Mouse (Mus musculus) heart, postnatal 14 days (tissue): ENCODE results near the gene Slc9c1. TPM values are rescaled to one million over a fixed set of nuclear protein-coding genes. Genes with fewer than 3 reads are reported as not detected.
"Not testable (repeated sequence)": the region's sequence is repeated elsewhere in the genome, so short reads cannot be mapped to it uniquely, and the experiment has no call there.

Experiments used
- DNase-seq, 2 experiments: peaks; one replicate each; pipeline ENCODE4 v3.0.0; 2021 to 2022
- intact Hi-C: fragments of 180-260 bp; cut with DNase I; formaldehyde crosslinking; loops from one replicate; pipeline ENCODE4 v1.15.1; 2025
- long read RNA-seq, 2 experiments: library from polyadenylated mRNA; stranded (forward); transcript quantifications; one replicate each; pipeline ENCODE4 v2.0.0; 2021
- total RNA-seq, 2 experiments: library from RNA; stranded (reverse); gene quantifications; 2 replicates each; pipeline ENCODE4 v1.2.3; 2021

Slc9c1 gene
- total RNA-seq = not detected
- long read RNA-seq, experiment 1, partial matches to known transcripts = 0 of 1 reads
- long read RNA-seq, experiment 1, other reads (novel, unspliced or antisense) = 1 of 1 reads
- long read RNA-seq, experiment 2 = 0 reads

DNA sequence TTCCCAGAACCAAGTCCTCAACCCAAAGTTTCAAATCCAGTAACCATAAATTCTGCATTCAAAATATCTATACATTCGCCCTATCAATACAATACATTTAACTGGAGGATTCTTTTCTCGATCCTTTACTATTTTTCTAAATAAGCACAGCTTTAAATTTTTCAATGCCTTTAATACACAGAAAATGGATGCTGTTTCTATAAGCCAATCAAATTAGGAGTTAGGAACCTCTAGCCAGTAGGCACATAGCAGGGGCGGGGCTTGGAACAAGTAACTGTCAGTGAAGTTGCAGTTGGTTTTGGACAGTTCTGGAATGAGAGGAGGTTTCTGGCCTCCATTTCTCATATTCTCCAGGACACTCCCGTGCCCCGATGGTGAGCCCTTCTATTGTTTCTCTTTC, at the start of gene Slc9c1:
Gene Slc9c1, plus strand, starts transcription at position 301 of the 400 bp plus-strand sequence.
- DNase-seq = no peak
- intact Hi-C loops = no loop called here

DNA sequence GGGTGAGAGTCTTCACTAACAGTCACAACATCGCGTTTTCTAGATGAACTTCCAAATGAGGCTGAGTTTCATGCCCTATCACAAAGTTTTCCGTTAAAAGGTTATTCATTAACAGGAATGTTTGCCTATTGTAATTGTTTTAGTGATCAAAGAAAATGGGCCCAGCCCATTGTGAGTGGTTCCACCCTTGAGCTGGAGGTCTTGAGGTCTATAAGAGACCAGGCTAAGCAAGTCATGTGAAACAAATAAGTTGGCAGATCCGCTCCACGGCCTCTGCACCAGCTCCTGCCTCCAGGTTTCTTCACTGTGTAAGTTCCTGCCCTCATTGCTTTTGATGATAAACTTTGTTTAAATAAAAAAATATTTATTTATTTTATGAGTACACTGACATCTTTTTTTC, 42.2 kb upstream of the Slc9c1 start, which contains the start of gene Gm609:
Gene Gm609, minus strand, starts transcription at position 43 of the 400 bp plus-strand sequence.
- DNase-seq = no peak
- intact Hi-C loops = no loop called here

DNA sequence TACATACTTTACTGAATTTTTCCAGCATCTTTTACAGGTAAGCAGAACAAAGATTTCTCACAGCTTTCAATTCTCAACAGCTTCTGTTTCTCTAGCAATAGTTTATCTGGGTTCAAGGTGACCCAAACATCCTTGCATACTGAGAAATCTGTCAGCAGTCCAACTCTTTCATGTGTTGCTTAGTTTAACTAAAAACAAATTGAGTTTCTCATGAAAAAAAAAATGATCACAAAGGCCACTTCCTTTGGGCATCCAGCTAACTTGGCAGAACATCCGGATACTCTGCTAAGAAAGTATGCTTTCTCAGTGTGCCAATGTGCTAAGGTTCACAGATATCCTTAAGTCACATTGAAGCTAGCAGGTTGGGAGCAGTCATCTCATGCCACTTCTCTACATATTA, 39.8 kb upstream of the Slc9c1 start:
- no peak for DNase-seq
- intact Hi-C loops = no loop called here

DNA sequence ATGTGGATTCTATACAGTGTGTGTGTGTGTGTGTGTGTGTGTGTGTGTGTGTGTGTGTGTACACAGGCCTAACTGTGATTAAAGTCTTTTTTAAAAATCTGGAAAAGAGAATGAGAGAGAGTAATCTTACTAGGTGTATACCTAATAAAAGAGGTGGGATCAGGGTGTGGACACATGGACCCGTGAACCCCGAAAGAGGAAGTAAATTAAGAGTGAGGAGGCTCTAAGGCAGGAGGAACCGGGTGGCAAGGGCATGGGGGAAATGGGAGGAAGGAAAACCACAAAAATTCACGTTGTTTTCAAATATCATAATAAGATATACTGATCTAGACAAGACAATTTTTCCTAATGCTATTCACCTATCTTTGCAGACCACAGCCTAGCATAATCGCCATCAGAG, 9.6 kb upstream of the Slc9c1 start:
- no peak for DNase-seq
- intact Hi-C loops = no loop called here

DNA sequence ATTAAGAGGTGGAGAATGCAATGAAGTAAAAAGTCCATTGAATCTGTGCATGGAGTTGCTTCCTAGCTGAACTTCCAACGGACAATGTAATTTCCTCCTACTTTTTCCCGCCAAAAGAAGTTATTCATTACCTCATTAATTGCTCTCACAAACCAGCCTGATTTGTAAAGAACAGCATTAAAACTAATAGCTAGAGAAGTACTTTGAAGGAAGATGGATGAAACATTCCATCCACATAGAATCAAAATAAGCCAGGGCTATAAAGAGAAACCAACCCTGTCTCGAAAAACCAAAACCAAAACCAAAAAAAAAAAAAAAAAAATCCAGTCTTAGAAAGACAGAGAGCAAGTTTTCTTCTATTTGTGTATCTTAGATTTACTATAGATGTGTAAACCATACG, 3.2 kb upstream of the Slc9c1 start, which contains the start of gene Gm17783:
Gene Gm17783, minus strand, starts transcription at position 101 of the 400 bp plus-strand sequence.
- DNase-seq = no peak
- intact Hi-C loops = no loop called here

DNA sequence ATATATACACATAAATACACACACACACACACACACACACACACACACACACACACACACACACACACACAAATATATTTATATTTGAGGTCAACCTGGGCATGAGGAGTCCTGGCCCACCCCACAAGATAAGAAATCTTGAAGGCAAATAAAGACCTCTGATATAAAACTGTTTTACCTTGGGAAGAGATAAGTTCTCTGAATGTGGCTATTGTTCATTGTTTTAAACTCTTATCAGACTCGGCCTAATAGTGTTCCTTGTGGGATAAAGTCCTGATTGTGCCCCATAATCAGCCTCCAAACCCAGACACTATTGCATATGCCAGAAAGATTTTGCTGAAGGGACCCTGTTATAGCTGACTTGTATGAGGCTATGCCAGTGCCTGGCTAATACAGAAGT, 3.2 kb downstream of the Slc9c1 start:
- intact Hi-C loops, DNase-seq: not testable (repeated sequence)

DNA sequence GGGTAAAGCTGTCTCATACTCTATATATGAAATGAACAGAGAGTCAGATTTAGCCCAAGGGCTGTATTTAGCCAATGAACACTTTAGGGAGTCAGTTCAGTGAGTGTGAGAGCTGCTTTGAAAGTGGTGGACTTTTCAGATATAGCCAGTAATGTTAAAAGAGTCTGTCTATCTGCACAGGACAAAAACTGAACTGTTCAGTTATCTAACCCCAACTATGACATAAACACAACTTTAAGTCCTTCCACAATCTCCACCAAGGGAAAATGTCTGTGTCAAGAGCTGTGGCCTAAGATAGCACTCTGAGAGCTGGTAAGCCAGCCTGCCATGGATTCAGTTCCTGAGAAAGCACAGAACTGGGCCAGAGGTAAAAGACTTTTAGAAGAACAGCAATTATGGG, 7.0 kb downstream of the Slc9c1 start:
- intact Hi-C loops = no loop called here

DNA sequence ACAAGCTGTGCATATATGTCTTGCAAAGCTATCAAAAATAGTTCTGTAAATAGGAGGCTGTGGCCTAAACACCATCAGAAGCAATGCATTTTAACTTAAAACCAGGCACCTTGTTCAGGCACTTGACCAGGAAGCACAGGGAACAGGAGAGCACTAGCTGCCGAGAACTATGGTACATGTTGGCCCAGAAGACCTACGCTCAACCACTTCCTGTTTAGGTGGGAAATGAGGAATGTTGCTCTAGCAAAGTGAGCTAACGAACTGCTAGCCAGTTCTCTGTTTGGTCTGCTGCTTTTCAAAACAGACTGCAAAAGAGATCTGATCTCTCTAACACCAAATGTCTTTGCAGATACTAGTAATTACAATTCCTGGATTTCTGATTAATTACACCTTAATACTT, 9.2 kb downstream of the Slc9c1 start:
- DNase-seq = no peak
- intact Hi-C loops = no loop called here

More for the DNA sequence above, 7.0 kb downstream of the Slc9c1 start:
- DNase-seq = no peak

DNA sequence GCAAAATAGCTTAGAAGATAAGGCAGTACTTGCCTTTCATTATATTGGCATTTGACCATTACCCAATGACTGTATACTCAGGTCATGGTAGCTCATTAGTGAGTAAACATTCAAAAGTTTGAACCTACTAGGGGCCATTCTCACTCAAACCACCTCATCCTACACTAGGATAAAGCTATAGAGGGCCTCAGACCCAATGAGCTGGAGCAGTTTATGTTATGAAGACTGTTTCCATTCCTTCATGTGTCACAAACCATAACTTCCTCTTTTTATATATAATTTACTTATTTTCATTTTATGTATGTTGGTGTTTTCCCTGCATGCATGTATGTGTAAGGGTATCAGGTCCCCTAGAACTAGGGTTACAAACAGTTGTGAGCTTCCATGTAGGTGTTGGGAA, 12.9 kb downstream of the Slc9c1 start:
- no peak for DNase-seq

DNA sequence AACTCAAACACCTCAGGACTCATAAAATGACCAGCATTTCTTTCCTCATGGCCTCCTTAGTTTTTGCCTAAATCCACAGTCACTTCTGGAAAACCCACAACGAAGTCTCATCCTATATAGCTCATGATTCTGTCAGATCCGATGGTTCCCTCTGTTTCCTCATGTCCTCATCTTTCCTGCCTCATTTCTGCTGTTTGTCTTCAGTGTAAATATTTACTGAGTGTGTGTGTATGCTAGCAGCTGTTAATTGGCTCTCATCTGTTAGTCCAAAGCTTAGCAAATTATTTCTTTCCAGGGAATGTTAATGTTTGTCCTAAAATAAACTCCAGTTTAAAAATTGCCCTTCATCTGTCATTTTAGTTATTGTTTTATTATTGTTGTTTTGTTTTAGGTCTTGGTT, 16.5 kb downstream of the Slc9c1 start:
- intact Hi-C loops = no loop called here

More for the DNA sequence above, 12.9 kb downstream of the Slc9c1 start:
- intact Hi-C loops = no loop called here

DNA sequence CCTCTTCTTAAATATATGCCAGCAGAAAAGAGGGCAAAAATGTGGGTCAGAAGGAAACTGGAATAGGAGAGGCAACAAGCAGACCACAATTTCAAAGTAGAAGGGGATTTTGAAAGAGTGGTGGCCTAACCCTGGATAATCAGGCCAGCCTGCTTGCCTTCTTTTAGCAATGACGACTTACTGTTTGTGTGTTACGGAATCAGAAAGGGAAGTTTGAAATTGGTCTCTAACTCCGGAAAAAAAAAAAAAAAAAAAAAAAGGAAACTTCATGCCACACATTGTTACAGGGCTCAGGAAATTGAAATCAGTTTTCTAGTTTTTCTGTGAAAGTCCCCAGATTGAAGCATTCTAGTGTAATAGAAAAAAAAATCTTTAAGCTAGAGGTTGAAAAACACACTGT, 26.6 kb downstream of the Slc9c1 start:
- intact Hi-C loops = no loop called here
- DNase-seq = no peak

More for the DNA sequence above, 16.5 kb downstream of the Slc9c1 start:
- DNase-seq = no peak

DNA sequence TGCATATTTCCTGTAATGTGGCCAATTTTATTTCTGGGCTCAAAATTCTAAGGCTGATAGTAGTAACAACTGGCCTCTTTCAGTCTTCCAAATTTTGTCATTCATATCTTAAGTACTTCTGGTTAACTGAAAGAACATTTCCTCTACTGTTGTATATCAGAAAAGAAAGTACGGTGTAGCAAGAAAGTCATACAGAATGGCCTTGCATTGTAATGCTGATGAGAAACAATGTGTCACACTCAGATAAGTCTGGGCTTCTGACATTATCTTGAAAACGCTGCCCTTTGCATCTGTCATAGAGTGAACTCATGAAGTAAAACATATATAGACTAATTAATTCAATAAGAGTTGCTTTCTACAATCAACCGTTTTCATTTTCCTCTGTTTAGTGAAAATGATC, 37.2 kb downstream of the Slc9c1 start:
- intact Hi-C loops = no loop called here
- DNase-seq = no peak

DNA sequence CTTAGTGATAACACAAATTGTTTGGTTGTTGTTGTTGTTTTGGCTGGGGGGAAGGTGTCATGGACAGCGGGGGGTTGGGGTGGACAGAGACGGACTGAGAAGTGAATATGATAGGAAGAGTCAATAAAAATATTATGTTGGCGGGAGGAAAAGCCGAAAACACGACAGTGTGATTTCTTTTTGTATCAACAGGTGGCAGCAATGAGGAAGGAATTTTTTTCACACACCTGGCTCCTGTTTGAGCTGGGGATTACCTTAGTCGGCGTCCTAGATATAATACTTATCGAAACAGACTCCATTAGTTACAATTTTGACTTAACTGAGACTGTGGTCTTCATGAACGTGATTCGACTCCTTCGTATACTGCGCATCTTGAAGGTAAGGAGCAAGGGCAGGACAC, 44.8 kb downstream of the Slc9c1 start:
- intact Hi-C loops = loop anchor here (5.0 kb wide), 1 partner anchor 47 kb away; no protein-coding TSS in a partner anchor

DNA sequence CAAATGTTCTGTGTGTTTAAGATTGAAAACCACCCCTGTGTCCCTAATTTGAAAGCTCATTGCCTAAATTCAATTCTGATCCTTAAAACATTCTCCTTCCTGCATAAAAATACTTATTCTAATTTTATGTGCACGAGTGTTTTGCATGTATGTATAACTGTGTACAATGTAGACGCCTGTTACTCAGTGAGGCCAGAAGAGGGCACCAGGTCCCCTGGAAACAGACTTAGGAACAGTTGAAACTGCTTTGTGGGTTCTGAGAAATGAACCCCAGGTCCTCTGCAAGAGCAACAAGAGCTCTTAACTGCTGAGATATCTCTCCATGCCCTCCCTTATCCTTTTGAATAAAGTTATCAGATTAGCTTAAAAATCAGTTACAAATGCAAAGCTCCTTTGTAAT, 47.4 kb downstream of the Slc9c1 start:
- DNase-seq = peak; percentile 3 to 6
- intact Hi-C loops = loop anchor here (5.0 kb wide), 1 partner anchor 45 kb away; no protein-coding TSS in a partner anchor

More for the DNA sequence above, 44.8 kb downstream of the Slc9c1 start:
- DNase-seq = no peak

DNA sequence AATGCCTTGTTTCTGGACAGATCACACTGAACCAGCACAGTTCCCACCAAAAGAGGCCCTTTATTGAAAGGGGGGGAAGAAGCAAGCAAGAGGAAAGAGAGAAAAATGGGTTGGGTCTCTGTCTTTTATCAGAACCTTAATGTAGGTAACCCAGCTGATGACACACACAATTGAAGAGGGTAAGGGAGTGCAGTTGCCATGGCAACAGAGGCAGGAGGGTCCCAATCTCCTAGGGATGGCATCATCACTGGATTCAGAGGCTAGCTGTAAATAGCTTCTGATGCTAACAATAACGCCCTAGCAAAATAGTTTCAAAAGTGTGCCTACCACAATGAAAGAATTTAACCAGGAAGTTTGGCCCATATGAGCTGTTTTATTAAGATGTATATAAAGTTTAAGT, 58.5 kb downstream of the Slc9c1 start:
- intact Hi-C loops = no loop called here
- DNase-seq = no peak

DNA sequence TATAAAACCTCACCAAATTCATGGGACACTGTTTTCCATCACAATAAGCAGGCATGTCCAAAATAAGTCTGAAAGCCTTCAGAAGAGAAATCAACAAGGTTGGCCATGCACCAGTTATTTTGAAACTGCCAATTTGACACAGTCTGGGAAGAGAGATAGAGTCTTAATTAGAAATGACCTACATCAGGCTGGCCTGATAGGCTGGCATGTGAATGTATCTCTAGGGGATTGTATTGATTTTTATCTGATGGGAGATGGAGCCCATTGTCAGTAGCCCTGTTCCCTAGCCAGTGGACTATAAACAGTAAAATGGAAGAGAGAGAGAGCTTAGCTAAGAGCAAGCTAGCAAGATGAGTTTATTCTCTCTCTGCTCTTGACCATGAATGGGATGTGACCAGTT, 60.4 kb downstream of the Slc9c1 start:
- intact Hi-C loops = no loop called here
- no peak for DNase-seq

DNA sequence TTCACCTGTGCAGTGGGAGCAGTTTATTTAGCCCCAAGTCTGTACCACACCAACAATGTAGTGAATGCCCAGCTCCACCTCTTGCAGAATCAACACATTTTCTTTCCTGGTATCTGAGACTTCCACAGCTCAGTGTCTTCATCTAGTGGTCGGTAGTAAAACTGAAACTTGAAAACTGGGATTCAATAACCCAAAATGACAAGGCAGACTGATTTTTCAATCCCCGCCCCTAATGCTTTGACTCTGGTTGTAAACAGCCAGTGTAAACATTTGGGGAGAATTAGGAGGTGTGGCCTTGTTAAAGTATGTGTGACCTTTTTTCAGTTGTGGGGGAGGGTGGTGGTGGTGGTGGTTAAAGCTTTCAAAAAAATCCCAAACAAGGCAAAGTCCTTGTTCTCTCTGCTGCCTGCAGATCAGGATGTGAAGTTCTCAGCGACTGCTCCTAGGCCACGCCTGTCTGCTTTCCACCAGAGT, 73.4 kb downstream of the Slc9c1 start:
- intact Hi-C loops = loop anchor here (5.0 kb wide), 1 partner anchor 411 kb away; no protein-coding TSS in a partner anchor
- DNase-seq = peak in 1 of 2 experiments; percentile 14

DNA sequence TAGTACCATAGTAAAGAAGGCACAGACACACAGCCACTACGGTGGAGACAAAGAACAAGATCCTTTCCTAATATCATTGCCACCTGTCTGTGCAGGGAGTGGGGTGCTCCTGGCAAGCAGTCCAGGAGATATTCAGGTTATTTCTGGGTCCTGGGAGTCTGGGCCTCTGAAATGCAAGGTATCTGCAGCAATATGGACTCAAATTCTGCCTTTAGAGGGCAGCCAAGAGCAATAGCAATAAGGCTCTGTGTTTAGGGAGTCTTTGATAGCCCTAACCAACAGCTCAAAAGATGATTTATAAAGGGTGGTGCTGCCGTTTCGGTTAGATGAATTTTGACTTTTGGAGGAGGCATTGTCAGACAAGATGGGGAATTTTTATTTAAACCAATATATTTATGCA, 74.2 kb downstream of the Slc9c1 start:
- intact Hi-C loops = loop anchor here (5.0 kb wide), 1 partner anchor 412 kb away; no protein-coding TSS in a partner anchor
- DNase-seq = peak in 1 of 2 experiments; percentile 26

DNA sequence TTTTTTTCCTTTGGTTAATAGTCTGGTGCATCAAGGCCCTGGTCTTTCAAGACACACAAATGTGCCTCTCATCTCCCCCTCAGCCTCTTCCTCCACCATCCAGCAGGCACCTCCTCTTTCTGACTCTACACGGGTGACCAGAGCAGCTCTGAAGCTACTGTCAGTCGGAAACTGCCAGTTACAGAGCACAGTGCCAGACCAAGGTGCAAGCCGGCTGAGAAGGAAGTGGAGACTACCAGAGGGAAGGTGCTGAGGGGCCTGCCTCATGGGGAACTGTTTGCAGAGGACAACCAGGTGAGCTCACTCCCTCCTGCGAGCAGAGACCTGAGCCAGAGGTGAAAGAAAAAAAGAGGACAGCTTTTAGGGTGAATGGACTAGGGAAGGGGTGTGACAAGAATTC, 75.2 kb downstream of the Slc9c1 start, which contains the start of gene Gcsam:
Gene Gcsam, plus strand, starts transcription at position 114 of the 400 bp plus-strand sequence.
- DNase-seq = no peak
- intact Hi-C loops = no loop called here

DNA sequence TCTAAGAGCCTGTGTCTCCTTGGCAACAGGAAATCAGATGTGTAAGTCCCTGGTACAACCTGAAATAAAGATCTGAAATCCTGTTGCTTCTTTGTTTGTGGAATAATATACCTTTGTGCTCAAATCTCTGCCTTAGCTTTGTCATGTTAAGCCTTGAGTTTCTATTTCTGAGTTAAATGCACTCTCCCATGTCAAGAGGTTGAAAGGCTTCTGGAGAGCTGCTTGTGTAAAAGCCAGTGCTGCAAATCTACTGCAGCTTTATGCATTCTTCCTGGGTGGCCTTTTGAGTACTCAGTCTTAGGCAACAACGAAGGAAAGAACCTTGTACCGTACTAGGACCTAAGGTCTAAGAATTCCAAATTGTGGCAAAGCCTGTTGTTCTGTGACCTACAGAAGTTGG, 78.1 kb downstream of the Slc9c1 start:
- intact Hi-C loops = no loop called here
- DNase-seq = no peak

DNA sequence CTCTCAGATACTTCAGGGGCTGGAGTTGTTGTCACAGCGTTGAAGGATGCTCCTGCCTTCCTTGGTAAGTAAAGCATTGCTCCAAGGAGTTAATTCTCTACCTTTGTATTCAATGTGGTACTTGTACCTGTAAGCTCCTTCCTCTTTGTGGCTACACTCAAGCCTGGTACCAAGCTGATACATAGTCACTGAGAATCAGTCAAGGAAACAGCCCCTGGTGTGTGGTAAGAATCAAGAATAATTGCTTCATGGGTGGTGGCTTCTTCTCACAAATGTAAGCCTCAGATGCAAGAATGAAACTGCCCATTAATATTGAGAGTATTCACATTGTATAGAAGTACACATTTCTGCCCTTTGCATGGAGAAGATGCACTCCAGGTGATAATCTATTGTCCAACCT, 80.8 kb downstream of the Slc9c1 start:
- intact Hi-C loops = no loop called here
- no peak for DNase-seq

DNA sequence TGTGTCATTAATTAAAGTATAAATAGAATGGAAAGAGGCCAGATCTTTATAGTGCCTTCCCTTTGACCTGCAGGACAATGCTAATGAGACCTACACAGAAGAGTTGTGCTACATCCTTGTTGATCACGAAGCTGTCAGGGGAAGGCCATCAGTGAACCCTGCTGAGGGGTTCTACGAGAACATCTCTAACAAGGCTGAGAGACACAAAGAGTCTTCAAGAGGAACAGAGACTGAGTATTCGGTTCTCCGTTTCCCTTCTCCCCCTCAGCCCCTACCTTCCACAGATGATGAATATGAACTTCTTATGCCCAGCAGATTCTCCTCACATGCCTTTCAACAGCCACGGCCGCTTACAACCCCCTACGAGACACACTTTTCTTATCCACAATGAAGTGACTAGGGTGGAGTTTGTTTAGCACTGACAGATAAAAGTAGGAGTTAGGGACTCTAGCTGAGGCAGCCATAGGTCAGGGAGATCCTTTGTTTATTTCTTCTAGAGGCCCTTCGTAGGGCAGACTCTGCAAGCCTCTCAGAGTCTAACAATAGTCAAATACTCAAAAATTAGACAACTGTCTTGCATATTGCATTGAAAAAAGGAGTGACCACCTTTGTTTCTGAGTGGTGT, 84.8 kb downstream of the Slc9c1 start:
- DNase-seq = no peak
- intact Hi-C loops = loop anchor here (10.0 kb wide), 1 partner anchor 335 kb away; no protein-coding TSS in a partner anchor
